Mouse (Mus musculus) embryonic facial prominence, embryonic 14.5 days (tissue): ENCODE results near the gene Slitrk5. TPM values are rescaled to one million over a fixed set of nuclear protein-coding genes. Genes with fewer than 3 reads are reported as not detected.
"Not testable (repeated sequence)": the region's sequence is repeated elsewhere in the genome, so short reads cannot be mapped to it uniquely, and the experiment has no call there.

ENCODE experiments used
- ATAC-seq: fragments of 200-750 bp; cut with Nextera tagmentation; 2 replicates; pipeline ENCODE4 v1.8.0; 2017; ENCODE audit warnings: low read depth, moderate number of reproducible peaks, moderate TSS enrichment
- DNase-seq: peaks from one replicate; pipeline ENCODE4 v3.0.0-alpha.2; 2015; ENCODE audit warnings: low spot score
- H3K27ac ChIP-seq: fragments of 300-500 bp; sonication (generic); replicated peaks from 2 replicates; pipeline ENCODE4 v1.5.1; 2014; ENCODE audit warnings: low read depth, mild to moderate bottlenecking, low read length, moderate library complexity
- H3K27me3 ChIP-seq: fragments of 300-500 bp; sonication (generic); replicated peaks from 2 replicates; pipeline ENCODE4 v1.6.1; 2014; ENCODE audit warnings: low read length; ENCODE audit not compliant: control insufficient read depth, insufficient read depth
- H3K36me3 ChIP-seq: fragments of 300-500 bp; sonication (generic); 2 replicates; pipeline ENCODE4 v1.6.1; 2014; ENCODE audit warnings: low read length, mixed read lengths; ENCODE audit not compliant: control insufficient read depth, insufficient read depth
- H3K4me1 ChIP-seq: fragments of 300-500 bp; sonication (generic); 2 replicates; pipeline ENCODE4 v1.6.1; 2014; ENCODE audit warnings: antibody characterized with exemption, low read length; ENCODE audit not compliant: control insufficient read depth, insufficient read depth
- H3K4me2 ChIP-seq: fragments of 300-500 bp; sonication (generic); 2 replicates; pipeline ENCODE4 v1.6.1; 2014; ENCODE audit warnings: low read depth, mild to moderate bottlenecking, low read length, moderate library complexity, mixed read lengths
- H3K4me3 ChIP-seq: fragments of 300-500 bp; sonication (generic); 2 replicates; pipeline ENCODE4 v1.5.1; 2014; ENCODE audit warnings: low read depth, mild to moderate bottlenecking, low read length
- H3K9ac ChIP-seq: fragments of 300-500 bp; sonication (generic); 2 replicates; pipeline ENCODE4 v1.6.1; 2014; ENCODE audit warnings: low read depth, mild to moderate bottlenecking, low read length, moderate library complexity, mixed read lengths
- H3K9me3 ChIP-seq: fragments of 300-500 bp; sonication (generic); 2 replicates; pipeline ENCODE4 v1.6.1; 2016; ENCODE audit warnings: low read length; ENCODE audit not compliant: control insufficient read depth
- WGBS: fragments of 180-500 bp; shearing (Covaris S2); extraction: QIAGEN DNeasy Blood & Tissue Kit; methylation state at CpG from one replicate; pipeline ENCODE4 v1.1.7; 2014; 5-methylcytosine and 5-hydroxymethylcytosine counted together
- polyA plus RNA-seq: library from polyadenylated mRNA; unstranded; fragments of >200 nt; fragmentation: Nextera tagmentation; extraction: Ambion mirVana; gene quantifications from 2 replicates; pipeline ENCODE4 v1.2.1, GENCODE M21; 2014

The Slitrk5 gene
- polyA plus RNA-seq, 1 experiment from 2014 or later = 3.7 TPM

- Histone ChIP-seq H3K4me3 (peak overlapping the region; percentile 60), H3K27me3 (peaks cover 26% of the 10 kb centered on the region), H3K9ac (peak overlapping the region; percentile 65), H3K4me2 (peak overlapping the region; percentile 96), H3K9me3 (no peaks in the 10 kb centered on the region), H3K36me3 (no peaks in the 10 kb centered on the region), H3K4me1 (no peaks in the 10 kb centered on the region), H3K27ac (no peak overlapping the region)
- no peak for ATAC-seq
- DNase-seq = peak; percentile 7
- WGBS = 4% methylated on average over 13 of the region's 13 CpGs
Measured at GRCm38 (mm10) chr14:111681773-111682172, 6.9 kb downstream of the Slitrk5 start.

- H3K27me3 ChIP-seq = peaks cover 20% of the 10 kb centered on the region
- no peak overlapping the region for H3K4me2 ChIP-seq
- DNase-seq (no peak), ATAC-seq (no peak)
- no peaks in the 10 kb centered on the region for H3K9me3 ChIP-seq
- no peaks in the 10 kb centered on the region for H3K4me1 ChIP-seq
- H3K36me3 ChIP-seq = no peaks in the 10 kb centered on the region
- no peak overlapping the region for H3K27ac ChIP-seq
- H3K9ac ChIP-seq = no peak overlapping the region
- H3K4me3 ChIP-seq = no peak overlapping the region
- 70% methylated on average over 4 of the region's 4 CpGs for WGBS
Measured at GRCm38 (mm10) chr14:111683543-111683942, 8.6 kb downstream of the Slitrk5 start.

DNA sequence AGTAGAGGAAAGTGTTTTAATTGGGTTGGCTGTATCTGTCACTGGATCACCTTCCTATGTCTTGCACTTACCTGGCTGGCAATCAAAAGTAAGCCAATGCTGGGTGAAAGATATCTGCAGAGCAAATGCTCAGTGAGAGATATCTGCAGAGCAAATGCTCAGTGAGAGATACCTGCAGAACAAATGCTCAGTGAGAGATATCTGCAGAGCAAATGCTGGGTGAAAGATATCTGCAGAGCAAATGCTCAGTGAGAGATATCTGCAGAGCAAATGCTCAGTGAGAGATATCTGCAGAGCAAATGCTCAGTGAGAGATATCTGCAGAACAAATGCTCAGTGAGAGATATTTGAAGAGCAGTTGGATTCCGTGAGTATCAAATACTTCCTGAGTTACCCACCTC is 15.2 kb downstream of the Slitrk5 start:
- H3K4me1 ChIP-seq, DNase-seq, H3K4me3 ChIP-seq, H3K36me3 ChIP-seq, H3K27ac ChIP-seq, ATAC-seq, H3K9ac ChIP-seq, H3K9me3 ChIP-seq, H3K27me3 ChIP-seq, H3K4me2 ChIP-seq: not testable (repeated sequence)
- WGBS = 62% methylated on average over 1 of the region's 1 CpGs

GRCm38 (mm10) chr14:111729833-111730232 is 54.9 kb downstream of the Slitrk5 start:
- Histone ChIP-seq H3K4me2 (no peak overlapping the region), H3K27me3 (no peaks in the 10 kb centered on the region), H3K36me3 (no peaks in the 10 kb centered on the region), H3K4me3 (no peak overlapping the region), H3K27ac (no peak overlapping the region), H3K9me3 (no peaks in the 10 kb centered on the region), H3K4me1 (no peaks in the 10 kb centered on the region), H3K9ac (no peak overlapping the region)
- 67% methylated on average over 2 of the region's 2 CpGs for WGBS
- DNase-seq (no peak), ATAC-seq (no peak)
